In genomic region chr11:83230966-83231365, GRCm38 (mm10) we compare ENCODE assay signal across 9 mouse cellular contexts. TPM values are rescaled to one million over a fixed set of nuclear protein-coding genes. Genes with fewer than 3 reads are reported as not detected.
DNase-seq lines count a peak whose midpoint lies in the region; ATAC-seq and TF ChIP-seq lines count a peak whose summit lies in the region.
"Had no signal": no experiment of that assay in that cellular context is flagged by ENCODE, and none has a peak within 500 bp of the region (broad histone marks: within the 10 kb centered on the region; RNA-seq: fewer than 3 reads in every experiment).

No protein-coding gene starts in this region.

- H3K4me3 ChIP-seq in forebrain, postnatal 0 days (ENCODE audit: low read depth, low read length): no peak overlapping the region
- H3K4me3 ChIP-seq in forebrain, embryonic 10.5 days: no peak overlapping the region
- H3K4me3 ChIP-seq in midbrain, postnatal 0 days (ENCODE audit: low read depth, low read length): no peak overlapping the region
- H3K4me3 ChIP-seq in midbrain, embryonic 15.5 days: no peak overlapping the region
- no peak overlapping the region for H3K4me3 ChIP-seq in embryonic facial prominence, embryonic 14.5 days (ENCODE audit: low read depth, low read length)

- no peak for DNase-seq in forebrain, postnatal 0 days
- no peak for DNase-seq in forebrain, embryonic 10.5 days (ENCODE audit: extremely low spot score, low spot score)
- DNase-seq in midbrain, postnatal 0 days (ENCODE audit: low spot score): no peak
- DNase-seq in embryonic facial prominence, embryonic 14.5 days (ENCODE audit: low spot score): peak; percentile 2
- peak; percentile 42 for DNase-seq in thymus, postnatal 25 days
- DNase-seq in layer of hippocampus, postnatal 25 days (ENCODE audit: extremely low spot score in 1 of 2, low spot score in 1 of 2): no peak
- no peak for DNase-seq in ovary, postnatal 36 days (ENCODE audit: low spot score)

- TF ChIP-seq CTCF in forebrain, postnatal 0 days (IDR thresholded peaks at IDR 0.05; ENCODE audit: low read depth): peak; percentile 8; the same call in 1 of the 2 replicates
- peak; percentile 22 for TF ChIP-seq CTCF in midbrain, postnatal 0 days (IDR thresholded peaks at IDR 0.05)

- no peak overlapping the region for H3K4me2 ChIP-seq in forebrain, postnatal 0 days (ENCODE audit: low read depth)
- H3K4me2 ChIP-seq in midbrain, postnatal 0 days (ENCODE audit: low read depth, low read length, poor library complexity, severe bottlenecking): no peak overlapping the region
- H3K4me2 ChIP-seq in midbrain, embryonic 15.5 days: no peak overlapping the region
- no peak overlapping the region for H3K4me2 ChIP-seq in embryonic facial prominence, embryonic 14.5 days (ENCODE audit: low read depth, low read length)

- H3K27ac ChIP-seq in forebrain, postnatal 0 days (ENCODE audit: low read depth, low read length): no peak overlapping the region
- no peak overlapping the region for H3K27ac ChIP-seq in forebrain, embryonic 10.5 days
- no peak overlapping the region for H3K27ac ChIP-seq in midbrain, postnatal 0 days (ENCODE audit: low read depth, low read length)
- H3K27ac ChIP-seq in midbrain, embryonic 15.5 days: no peak overlapping the region
- H3K27ac ChIP-seq in embryonic facial prominence, embryonic 14.5 days (replicated peaks; ENCODE audit: low read depth, low read length): no peak overlapping the region

- no peak for ATAC-seq in forebrain, postnatal 0 days
- ATAC-seq in midbrain, postnatal 0 days (ENCODE audit: low FRiP score): no peak
- no peak for ATAC-seq in midbrain, embryonic 15.5 days (replicated peaks)
- ATAC-seq in embryonic facial prominence, embryonic 14.5 days (ENCODE audit: low read depth): no peak
- ATAC-seq: midbrain, embryonic 16.5 days had no signal

- H3K36me3 ChIP-seq in forebrain, postnatal 0 days (ENCODE audit: insufficient read depth): no peaks in the 10 kb centered on the region
- H3K36me3 ChIP-seq in forebrain, embryonic 10.5 days (replicated peaks): no peaks in the 10 kb centered on the region
- no peaks in the 10 kb centered on the region for H3K36me3 ChIP-seq in midbrain, postnatal 0 days (ENCODE audit: insufficient read depth, low read length)
- no peaks in the 10 kb centered on the region for H3K36me3 ChIP-seq in midbrain, embryonic 15.5 days (replicated peaks)
- no peaks in the 10 kb centered on the region for H3K36me3 ChIP-seq in embryonic facial prominence, embryonic 14.5 days (ENCODE audit: control insufficient read depth, insufficient read depth, low read length)

- no peak overlapping the region for H3K9ac ChIP-seq in forebrain, postnatal 0 days
- no peak overlapping the region for H3K9ac ChIP-seq in midbrain, postnatal 0 days (replicated peaks; ENCODE audit: low read length, poor library complexity, severe bottlenecking)
- no peak overlapping the region for H3K9ac ChIP-seq in midbrain, embryonic 15.5 days
- no peak overlapping the region for H3K9ac ChIP-seq in embryonic facial prominence, embryonic 14.5 days (ENCODE audit: low read depth, low read length)

- H3K4me1 ChIP-seq in forebrain, postnatal 0 days (ENCODE audit: insufficient read depth): no peaks in the 10 kb centered on the region
- peaks cover 2% of the 10 kb centered on the region; the same call in 1 of the 2 replicates for H3K4me1 ChIP-seq in forebrain, embryonic 10.5 days
- no peaks in the 10 kb centered on the region for H3K4me1 ChIP-seq in midbrain, postnatal 0 days (ENCODE audit: insufficient read depth, low read length)
- H3K4me1 ChIP-seq in midbrain, embryonic 15.5 days: no peaks in the 10 kb centered on the region
- no peaks in the 10 kb centered on the region for H3K4me1 ChIP-seq in embryonic facial prominence, embryonic 14.5 days (ENCODE audit: control insufficient read depth, insufficient read depth, low read length)

- H3K9me3 ChIP-seq in forebrain, postnatal 0 days (ENCODE audit: low read length): no peaks in the 10 kb centered on the region
- no peaks in the 10 kb centered on the region for H3K9me3 ChIP-seq in forebrain, embryonic 10.5 days
- no peaks in the 10 kb centered on the region for H3K9me3 ChIP-seq in midbrain, postnatal 0 days (ENCODE audit: low read length)
- H3K9me3 ChIP-seq in midbrain, embryonic 15.5 days: no peaks in the 10 kb centered on the region
- H3K9me3 ChIP-seq in embryonic facial prominence, embryonic 14.5 days (ENCODE audit: control insufficient read depth, low read length): no peaks in the 10 kb centered on the region

- WGBS in forebrain, postnatal 0 days: 66% methylated on average over 3 of the region's 3 CpGs
- WGBS in forebrain, embryonic 10.5 days: 78% methylated on average over 3 of the region's 3 CpGs
- 67% methylated on average over 3 of the region's 3 CpGs for WGBS in midbrain, postnatal 0 days
- 74% methylated on average over 3 of the region's 3 CpGs for WGBS in midbrain, embryonic 15.5 days
- WGBS in embryonic facial prominence, embryonic 14.5 days: 62% methylated on average over 3 of the region's 3 CpGs

- H3K27me3 ChIP-seq in forebrain, postnatal 0 days (ENCODE audit: insufficient read depth, low read length): no peaks in the 10 kb centered on the region
- no peaks in the 10 kb centered on the region for H3K27me3 ChIP-seq in forebrain, embryonic 10.5 days (ENCODE audit: poor library complexity, severe bottlenecking)
- no peaks in the 10 kb centered on the region for H3K27me3 ChIP-seq in midbrain, postnatal 0 days (ENCODE audit: insufficient read depth, low read length)
- no peaks in the 10 kb centered on the region for H3K27me3 ChIP-seq in midbrain, embryonic 15.5 days (replicated peaks)
- H3K27me3 ChIP-seq in embryonic facial prominence, embryonic 14.5 days (replicated peaks; ENCODE audit: control insufficient read depth, insufficient read depth, low read length): no peaks in the 10 kb centered on the region

RNA-seq across cellular contexts. Expression of gene Slfn3, which starts 39.8 kb away (rescaled TPM):
- 0.24 and 0.38 TPM in 2 replicates for total RNA-seq in forebrain, postnatal 0 days (2014; rRNA removed)
- 0.10 TPM in 2 replicates for polyA plus RNA-seq in forebrain, postnatal 0 days (2015; fragmentation: Nextera tagmentation; extraction: Ambion mirVana)
- 0.25 and 0.55 TPM in 2 replicates for polyA plus RNA-seq in forebrain, embryonic 10.5 days (2016; fragmentation: Nextera tagmentation; extraction: Ambion mirVana)
- 0.19 and 0.22 TPM in 2 replicates for total RNA-seq in midbrain, postnatal 0 days (2014; rRNA removed)
- polyA plus RNA-seq in midbrain, postnatal 0 days (2015; fragmentation: Nextera tagmentation; extraction: Ambion mirVana): 0.12 and 0.21 TPM in 2 replicates
- polyA plus RNA-seq in midbrain, embryonic 15.5 days (2015; fragmentation: Nextera tagmentation; extraction: Ambion mirVana): 0.08 and 0.11 TPM in 2 replicates
- polyA plus RNA-seq in embryonic facial prominence, embryonic 14.5 days (2014; fragmentation: Nextera tagmentation; extraction: Ambion mirVana): 1.7 TPM in 2 replicates
- total RNA-seq in layer of hippocampus, postnatal 25 days (2021): under 1 TPM; 0.14 to 0.42 TPM
- polyA plus RNA-seq: midbrain, embryonic 16.5 days had no signal

RNA-seq across cellular contexts. Expression of gene Slfn14, which starts 55.6 kb away (rescaled TPM):
- not detected in 2 replicates for total RNA-seq in forebrain, postnatal 0 days (2014; rRNA removed)
- not detected in 2 replicates for polyA plus RNA-seq in forebrain, postnatal 0 days (2015; fragmentation: Nextera tagmentation; extraction: Ambion mirVana)
- polyA plus RNA-seq in forebrain, embryonic 10.5 days (2016; fragmentation: Nextera tagmentation; extraction: Ambion mirVana): 0.15 and 0.19 TPM in 2 replicates
- not detected in 2 replicates for total RNA-seq in midbrain, postnatal 0 days (2014; rRNA removed)
- polyA plus RNA-seq in midbrain, postnatal 0 days (2015; fragmentation: Nextera tagmentation; extraction: Ambion mirVana): not detected in 2 replicates
- 0.08 TPM in 1 of 2 replicates, not detected in the other for polyA plus RNA-seq in midbrain, embryonic 15.5 days (2015; fragmentation: Nextera tagmentation; extraction: Ambion mirVana)
- 0.12 and 0.22 TPM in 2 replicates for polyA plus RNA-seq in embryonic facial prominence, embryonic 14.5 days (2014; fragmentation: Nextera tagmentation; extraction: Ambion mirVana)
- total RNA-seq in layer of hippocampus, postnatal 25 days (2021): not detected
- polyA plus RNA-seq: midbrain, embryonic 16.5 days had no signal

RNA-seq across cellular contexts. Expression of gene Slfn4, which starts 56.0 kb away (rescaled TPM):
- total RNA-seq in forebrain, postnatal 0 days (2014; rRNA removed): 0.05 and 0.08 TPM in 2 replicates
- polyA plus RNA-seq in forebrain, postnatal 0 days (2015; fragmentation: Nextera tagmentation; extraction: Ambion mirVana): 0.06 TPM in 2 replicates
- not detected in 2 replicates for polyA plus RNA-seq in forebrain, embryonic 10.5 days (2016; fragmentation: Nextera tagmentation; extraction: Ambion mirVana)
- total RNA-seq in midbrain, postnatal 0 days (2014; rRNA removed): 0.90 TPM in 1 of 2 replicates, not detected in the other
- polyA plus RNA-seq in midbrain, postnatal 0 days (2015; fragmentation: Nextera tagmentation; extraction: Ambion mirVana): 0.22 TPM in 1 of 2 replicates, not detected in the other
- polyA plus RNA-seq in midbrain, embryonic 15.5 days (2015; fragmentation: Nextera tagmentation; extraction: Ambion mirVana): 0.18 TPM in 2 replicates
- polyA plus RNA-seq in embryonic facial prominence, embryonic 14.5 days (2014; fragmentation: Nextera tagmentation; extraction: Ambion mirVana): 0.08 and 0.26 TPM in 2 replicates
- total RNA-seq in layer of hippocampus, postnatal 25 days (2021): not detected

Comparison
In these comparisons a context has a peak if more than half of its experiments do, and no peak if none do; other contexts are left out.
1. DNase-seq: peak in embryonic facial prominence, embryonic 14.5 days (single experiment) and thymus, postnatal 25 days (single experiment); none in forebrain, postnatal 0 days (single experiment), forebrain, embryonic 10.5 days (single experiment), midbrain, postnatal 0 days (single experiment), layer of hippocampus, postnatal 25 days (0 of 2) and ovary, postnatal 36 days (single experiment).